Mouse (Mus musculus): Measurements from ENCODE around the gene Hs3st5. TPM values are rescaled to one million over a fixed set of nuclear protein-coding genes. Genes with fewer than 3 reads are reported as not detected.
"Not testable (repeated sequence)": the region's sequence is repeated elsewhere in the genome, so short reads cannot be mapped to it uniquely, and the experiment has no call there.

The Hs3st5 gene
- total RNA-seq, 4 experiments from 2014 or later = 1.8 to 6.0 (median 5.1) TPM

DNA sequence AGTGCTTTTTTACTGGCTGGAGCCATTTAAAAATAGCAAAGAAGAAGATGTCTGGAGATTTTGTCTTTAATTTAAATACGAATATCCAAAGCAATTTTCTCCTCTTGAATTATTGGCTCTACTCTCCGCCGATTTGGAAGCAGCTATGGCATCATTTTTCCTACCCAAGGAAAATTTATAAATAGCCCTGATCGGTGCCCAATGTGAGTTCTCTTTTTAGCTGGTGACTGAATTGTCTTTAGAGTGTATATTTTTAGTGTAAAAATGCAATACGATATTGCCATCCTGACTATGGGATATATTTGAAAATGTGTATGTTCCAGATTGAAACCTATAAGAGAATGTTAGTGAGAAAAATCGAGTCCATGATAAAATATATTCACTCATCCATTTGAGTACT lies 51.1 kb downstream of the Hs3st5 start:
- no peak for DNase-seq (ENCODE audit: low spot score)

DNA sequence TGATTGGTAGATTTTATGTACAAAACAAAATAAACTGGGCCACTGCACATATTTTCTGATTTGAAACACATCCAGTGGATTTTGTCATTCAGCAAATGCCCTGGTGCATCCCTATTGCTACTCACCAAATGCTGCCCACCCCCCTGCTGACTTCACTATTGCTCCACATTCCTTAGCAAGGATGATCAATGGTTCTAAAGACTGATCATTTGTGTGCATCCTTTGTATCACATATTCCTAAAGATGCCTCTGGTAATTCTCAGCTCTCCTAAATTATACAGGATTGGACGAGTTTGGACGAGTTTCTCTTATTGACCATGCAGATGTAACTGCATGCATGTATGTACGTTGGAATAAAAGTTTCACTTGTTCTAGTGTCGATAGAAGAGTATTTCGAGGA lies 52.1 kb downstream of the Hs3st5 start:
- no peak for DNase-seq (ENCODE audit: low spot score)

DNA sequence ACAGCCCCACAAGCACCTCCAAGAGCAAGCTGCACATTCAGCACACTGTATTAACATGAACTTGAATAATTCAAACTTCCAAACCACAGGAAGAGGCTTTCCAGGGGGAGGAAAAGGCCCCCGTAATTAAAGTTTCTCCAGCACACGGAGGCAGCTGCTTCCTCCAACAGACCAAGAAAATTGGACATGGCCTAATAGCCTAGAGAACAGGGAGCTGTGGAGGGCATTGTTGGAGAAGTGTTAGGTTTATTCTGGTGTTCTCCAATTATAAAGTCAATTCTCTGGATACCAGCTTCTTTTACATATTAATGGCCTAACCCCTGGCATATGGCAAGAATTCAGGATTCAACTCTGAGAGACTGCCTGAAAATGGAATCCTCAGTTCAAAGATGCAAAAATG lies 60.6 kb downstream of the Hs3st5 start:
- DNase-seq (ENCODE audit: low spot score) = no peak

DNA sequence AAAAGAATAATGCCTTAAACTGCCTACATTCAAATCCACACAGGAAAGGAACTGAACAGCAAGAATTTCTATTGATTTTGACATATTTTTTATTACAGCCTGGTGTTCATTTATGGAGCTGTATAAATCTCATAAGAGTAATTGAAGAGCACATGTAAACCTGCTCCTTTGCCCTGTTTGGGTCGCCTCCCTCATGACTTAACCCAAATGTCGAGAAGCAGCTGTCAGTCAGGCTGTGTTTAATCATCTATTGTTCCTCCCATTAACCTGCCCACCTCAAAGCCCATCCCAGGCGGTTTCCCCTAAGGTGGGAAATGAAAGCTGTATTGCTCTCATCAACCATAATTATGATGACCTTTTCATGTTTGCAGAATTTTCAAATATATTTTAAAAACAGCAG lies 65.9 kb downstream of the Hs3st5 start:
- no peak for DNase-seq (ENCODE audit: low spot score)

DNA sequence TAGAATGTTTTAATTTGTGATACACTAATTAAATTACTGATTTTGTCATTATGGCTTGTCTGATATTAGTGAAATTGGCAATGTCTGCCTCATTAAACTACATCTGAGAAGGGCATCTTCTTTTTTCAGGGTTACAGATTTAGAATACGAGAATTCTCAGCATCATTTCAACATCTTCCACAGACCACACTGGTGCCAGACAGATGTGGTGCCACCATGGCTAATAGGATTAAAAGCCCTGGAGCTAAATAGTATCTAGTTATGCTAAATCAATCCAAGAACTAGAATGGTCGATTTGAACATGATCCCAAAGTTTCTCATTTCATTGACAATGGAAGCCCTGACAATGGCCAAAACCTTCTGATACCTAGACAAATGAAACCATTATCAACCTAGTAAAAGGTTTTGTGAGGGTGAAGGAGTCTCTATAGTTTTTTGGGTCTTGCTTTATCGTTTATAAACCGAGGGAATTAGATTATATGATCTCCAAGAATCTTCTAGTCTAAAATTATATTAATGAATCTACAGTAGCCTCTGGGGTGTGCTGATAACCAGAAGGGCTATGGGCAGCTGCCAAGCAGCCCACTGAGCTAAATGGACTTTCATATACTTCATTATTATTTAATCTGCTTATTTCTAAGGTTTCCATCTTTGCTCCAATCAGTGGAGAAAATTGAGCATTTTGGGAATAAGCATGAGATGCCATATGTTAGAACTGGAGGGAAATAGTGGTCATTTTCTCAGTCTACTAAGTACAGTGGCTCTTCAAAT lies 71.9 kb downstream of the Hs3st5 start:
- no peak for DNase-seq (ENCODE audit: low spot score)

DNA sequence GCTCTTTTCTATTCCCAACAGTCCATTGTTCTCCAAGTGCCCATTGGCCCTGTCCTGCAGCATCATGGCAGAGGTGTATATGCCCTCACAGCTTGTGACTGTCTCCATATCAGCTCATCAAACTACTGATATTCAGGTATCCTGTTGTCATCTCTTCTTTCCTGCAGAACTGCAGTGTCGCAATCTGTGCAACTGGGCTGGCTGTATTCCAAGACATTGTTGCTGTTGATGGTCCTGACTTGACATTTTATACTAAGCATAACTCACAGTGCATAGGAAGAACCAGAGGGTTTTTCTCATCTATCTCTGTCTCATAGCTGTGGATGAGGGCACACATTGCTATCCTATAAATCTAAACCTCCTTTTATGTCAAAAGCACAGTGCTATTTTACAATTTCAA lies 103.8 kb downstream of the Hs3st5 start:
- no peak for DNase-seq (ENCODE audit: low spot score)

DNA sequence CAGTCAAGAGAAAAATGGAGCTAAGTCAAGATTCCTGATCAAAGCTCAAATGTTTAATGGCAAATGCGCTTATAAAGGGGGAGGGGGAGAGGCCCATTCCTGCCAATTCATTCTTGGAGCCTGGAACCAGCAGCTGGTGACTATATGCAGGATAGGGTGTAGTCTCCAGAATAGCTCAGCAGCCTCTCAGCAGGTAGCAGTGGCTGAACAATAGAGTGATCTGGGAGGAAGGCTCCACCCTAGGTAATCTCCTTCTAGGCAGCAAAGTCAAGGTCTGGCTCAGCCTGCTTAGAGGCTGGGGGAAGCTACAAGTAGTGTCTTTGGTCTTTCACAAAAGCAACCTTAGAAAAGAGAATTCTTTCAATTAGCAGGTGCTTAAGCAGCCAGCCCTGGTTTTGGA lies 104.8 kb downstream of the Hs3st5 start:
- not testable (repeated sequence) for DNase-seq (ENCODE audit: low spot score)

DNA sequence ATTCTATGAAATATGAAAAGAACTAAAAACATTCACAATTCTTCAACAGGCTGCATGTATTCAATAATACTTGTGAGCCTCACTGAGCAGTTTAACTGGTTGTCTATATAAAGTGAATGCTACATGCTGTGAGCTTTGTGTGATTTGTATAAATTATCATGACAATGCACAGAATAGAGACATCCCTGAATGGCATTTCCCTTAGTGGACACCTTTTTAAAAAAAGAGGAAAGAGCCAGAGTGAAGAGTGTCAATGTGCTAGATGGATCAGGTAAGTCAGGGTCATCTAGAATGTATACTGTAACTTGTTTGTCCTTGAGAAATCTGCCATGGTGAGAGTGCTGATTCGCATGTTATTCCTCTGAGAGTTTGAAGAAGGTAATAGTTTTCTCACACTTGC lies 116.4 kb downstream of the Hs3st5 start:
- no peak for DNase-seq (ENCODE audit: low spot score)

DNA sequence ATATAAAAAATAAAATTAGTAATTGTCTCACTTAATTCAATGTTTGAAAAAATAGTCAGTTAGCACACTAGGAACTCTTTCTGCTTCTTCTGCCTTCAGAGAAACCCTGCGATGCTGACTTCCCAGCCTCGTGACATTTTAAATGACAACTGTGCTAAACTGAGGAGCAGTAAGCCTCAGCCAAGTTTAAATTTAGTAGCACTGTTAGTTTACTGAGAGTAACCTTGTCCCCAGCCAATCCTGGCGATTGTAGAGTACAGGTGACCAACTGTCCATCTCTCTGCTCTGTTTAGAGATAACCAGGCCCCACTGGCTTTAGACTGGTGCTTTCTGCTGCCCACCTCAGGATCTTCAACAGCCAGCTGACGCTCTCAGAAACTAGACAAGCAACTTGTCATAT lies 121.3 kb downstream of the Hs3st5 start:
- peak; percentile 46 for DNase-seq (ENCODE audit: low spot score)

DNA sequence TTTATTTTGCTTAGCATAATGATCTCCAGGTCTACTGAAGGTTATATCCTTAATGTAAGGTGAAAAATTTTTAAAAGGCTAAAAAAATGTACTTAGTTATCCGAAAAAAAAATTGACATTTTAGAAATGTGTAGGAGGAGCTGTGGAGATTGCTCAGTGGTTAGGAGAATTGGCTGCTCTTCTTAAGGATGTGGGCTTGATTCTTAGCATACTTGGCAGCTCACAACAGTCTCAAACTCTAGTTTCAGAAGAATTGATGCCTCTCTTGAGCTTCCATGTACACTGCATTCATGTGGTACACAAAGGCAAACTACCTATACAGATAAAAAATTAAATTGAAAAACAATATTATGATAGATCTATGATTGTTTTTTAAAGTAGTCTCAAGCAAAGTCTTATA lies 125.1 kb downstream of the Hs3st5 start:
- DNase-seq (ENCODE audit: low spot score) = no peak

DNA sequence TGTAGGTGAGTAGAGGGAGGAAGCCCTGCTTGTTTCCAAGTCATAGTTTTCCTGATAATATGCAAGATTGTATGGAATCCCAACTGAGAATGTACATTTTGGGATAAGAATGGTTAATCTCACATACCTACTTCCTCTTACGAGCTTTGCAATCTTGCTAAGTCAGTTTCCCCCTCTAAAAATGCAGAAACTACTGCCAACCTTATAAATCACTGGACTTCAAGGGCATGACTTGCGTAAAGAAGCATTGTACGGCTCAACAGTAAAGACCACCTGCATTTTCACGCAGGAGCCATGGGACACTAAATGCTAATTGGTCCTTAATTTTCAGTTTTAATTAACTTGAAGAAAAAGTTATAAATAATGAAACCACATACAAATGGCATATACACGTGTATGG lies 144.0 kb downstream of the Hs3st5 start:
- DNase-seq (ENCODE audit: low spot score) = no peak

DNA sequence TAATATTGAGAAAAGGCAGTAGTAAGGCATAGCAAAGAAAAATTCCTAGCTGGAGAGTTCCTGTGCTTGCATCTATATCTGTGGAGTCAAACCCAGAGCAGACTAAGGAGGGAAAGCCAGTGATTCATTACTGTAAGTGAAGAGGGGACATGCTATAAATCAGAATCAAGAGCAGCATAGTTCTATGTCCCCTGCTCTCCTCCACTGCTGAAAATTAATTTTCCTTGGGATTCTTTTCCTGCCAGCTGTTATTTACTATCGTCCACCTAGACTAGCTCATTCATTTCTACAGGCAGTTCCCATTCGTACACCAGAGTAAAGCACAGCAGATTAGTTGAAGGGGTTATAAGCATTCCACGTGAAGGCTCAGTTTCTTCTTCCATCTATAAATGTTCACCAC lies 207.4 kb downstream of the Hs3st5 start:
- DNase-seq (ENCODE audit: low spot score) = no peak

DNA sequence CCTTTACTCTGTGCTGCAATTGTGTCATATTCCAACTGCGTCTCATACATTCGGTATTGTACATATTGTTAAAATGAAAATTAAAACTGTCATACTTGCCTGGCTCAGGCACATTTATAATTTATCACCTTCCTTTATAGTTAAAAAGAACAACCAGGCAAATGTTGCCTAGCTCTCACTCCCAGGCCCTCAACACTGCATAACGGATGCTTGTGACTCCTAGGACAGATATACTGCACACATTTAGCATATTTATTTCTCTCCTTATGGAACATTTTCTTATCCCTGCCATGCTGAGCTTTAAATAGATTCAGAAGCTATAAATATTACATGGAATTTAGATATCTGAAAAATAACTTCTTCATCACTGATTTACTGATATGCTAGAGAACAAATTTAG lies 219.6 kb downstream of the Hs3st5 start:
- DNase-seq (ENCODE audit: low spot score) = no peak

DNA sequence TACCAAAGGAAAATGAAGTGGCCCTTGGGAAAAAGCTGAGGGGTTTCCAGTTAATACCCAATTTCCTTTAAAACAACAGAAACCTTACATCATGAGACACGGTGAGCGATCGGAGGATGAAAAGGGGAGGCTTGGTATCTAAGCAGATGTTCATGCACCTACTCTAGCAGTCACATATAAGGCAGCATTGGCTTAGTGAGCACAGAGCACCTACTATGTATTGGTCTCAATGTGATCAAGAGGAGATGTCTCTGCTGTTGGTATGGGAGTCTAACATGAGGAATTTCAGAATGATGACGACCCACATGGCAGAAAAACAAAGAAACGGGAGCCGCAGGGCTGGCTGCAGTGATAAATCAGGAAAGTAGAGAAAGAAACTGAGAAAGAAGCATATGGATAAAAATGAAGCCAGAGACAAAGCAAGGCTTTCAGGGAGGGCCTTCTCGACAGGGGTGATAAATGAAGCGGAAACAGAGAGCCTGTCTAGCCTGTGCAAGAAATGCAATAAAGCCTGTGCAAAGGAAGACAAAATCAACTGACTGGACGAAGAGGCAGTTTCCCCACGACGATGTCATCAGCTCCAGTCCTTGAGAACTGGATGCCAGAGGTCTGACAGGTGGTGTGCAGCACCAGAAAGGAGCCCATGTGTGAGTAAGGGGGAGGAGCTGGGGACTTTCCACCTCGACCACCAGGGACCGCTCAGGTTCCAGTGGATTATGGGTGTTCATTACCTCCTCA lies 222.9 kb downstream of the Hs3st5 start:
- no peak for DNase-seq (ENCODE audit: low spot score)

DNA sequence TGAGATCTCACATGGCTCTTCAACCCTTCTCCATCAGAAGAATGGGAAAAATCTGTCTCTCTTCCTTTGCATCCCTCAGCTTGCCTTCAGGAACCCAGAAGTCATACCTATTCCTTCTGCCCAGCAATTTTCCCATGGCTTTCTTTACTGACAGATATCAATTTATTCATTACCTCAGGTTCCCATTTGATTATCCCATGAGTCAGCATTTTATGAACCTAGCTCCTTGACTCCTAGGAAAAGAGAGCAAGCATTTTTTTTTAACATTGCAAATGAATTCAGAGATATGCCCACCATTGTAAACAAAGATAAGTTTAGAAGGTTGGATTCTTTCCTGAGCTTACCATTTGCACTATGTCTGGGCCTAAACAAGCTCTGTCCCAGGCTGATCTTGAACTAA lies 232.8 kb downstream of the Hs3st5 start:
- DNase-seq (ENCODE audit: low spot score) = no peak

DNA sequence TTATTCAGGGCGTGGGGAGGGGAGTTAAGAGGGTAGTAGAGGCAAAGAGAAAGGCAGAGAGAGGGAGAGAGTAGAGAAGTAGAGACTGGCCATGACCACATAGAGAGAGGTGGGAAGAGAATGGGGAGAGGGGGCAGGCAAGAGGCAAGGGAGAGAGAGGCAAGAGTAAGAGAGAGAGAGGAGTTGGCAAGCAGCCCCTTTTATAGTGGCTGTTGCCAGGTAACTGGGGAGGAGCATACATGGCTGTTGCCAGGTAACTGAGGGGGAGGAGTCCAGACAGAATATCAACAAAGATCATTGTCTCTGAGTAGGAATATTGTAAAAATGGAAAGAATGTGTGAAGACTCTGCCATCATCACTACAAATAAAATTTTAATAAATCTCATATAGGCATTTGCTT lies 243.4 kb downstream of the Hs3st5 start:
- DNase-seq (ENCODE audit: low spot score) = no peak

DNA sequence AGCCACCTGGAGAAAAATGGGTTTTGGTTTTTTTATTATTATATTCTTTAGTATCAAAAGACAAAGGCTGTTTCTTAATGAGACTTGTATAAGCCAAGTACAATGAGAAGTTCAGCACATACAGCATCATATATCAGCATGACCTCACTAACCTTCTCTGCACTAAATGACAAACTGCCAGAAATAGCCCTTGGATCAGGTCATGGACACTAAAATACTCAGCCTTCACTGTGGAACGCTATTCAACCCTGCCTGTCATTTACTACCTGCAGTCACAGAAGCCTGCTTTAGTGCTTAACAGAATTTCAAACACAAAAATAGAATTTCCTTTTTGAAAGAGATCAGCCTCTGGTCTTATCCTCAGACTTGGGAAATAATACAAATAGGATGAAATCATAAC lies 247.9 kb downstream of the Hs3st5 start:
- peak; percentile 35 for DNase-seq (ENCODE audit: low spot score)

DNA sequence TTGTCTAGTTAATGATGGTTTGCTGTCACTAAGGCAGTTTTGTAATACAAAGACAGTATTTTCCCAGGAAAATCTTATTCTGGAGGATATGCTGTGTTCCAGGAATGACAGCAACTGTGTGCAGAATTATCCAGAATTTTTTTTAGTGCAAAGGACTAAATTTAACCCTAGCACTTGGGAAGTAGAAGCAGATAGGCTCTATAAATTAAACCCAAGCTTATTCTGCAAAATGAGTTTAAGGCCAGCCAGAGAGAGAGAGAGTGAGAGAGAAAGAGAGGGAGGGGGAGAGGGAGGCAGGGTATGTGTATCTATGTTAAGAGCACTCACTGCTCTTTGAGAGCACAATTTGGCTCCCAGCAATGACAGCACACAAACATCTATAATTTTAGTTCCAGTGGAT lies 267.0 kb downstream of the Hs3st5 start:
- no peak for DNase-seq (ENCODE audit: low spot score)

DNA sequence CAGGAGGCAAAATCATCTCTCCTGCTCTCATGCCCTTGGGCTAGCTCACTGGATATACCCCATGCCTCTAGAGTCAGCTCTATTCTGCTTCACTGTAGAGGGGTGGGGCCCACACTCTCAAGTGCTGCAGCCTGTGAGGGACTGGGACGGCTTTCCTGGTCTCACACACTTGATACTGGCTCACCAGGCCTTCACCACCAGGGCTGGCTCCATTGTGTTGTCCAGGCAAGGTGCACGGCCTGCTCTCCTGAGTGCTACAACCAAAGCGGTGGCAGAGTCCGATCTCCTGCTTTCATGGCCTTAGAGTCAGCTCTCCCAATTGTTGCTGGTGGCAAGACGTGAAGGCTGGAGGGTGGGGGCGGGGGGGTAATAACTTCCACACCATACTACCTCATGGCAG lies 268.3 kb downstream of the Hs3st5 start:
- no peak for DNase-seq (ENCODE audit: low spot score)

DNA sequence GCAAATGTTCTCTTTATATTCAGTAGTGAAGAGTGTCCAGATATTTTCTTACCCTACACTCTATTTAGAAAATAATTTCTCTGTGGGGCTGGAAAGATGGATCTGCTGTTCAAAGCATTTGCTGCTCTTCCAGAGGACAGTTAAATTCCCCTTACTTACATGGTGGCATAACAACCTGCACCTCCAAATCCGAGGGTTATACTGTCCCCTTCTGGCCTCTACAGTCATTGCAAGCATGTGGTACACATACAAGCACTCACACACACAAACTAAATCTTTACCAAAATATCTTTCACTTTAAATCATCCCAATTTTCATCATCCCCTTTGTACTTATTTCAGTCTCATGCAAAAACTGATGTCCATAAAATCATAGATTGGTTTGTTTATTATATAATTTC lies 275.0 kb downstream of the Hs3st5 start:
- no peak for DNase-seq (ENCODE audit: low spot score)

DNA sequence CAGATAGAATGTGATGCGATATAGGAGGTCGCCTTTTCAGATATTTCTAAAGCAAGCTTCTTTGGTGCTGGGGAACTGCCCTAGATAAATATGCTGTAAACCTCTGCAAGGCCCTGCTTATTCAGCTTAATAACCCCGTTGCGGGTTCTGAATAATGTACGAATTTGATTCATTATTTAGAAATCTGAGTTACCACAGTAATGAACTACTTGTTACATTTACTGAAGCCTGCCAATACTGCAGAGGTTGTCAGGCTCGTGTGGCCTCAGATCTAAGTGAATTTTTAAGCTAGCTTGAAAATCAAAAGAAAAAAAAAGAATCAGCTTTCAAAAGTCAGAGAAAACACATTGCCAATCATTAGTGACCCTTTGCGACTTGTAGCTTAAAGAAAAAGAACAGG lies 280.4 kb downstream of the Hs3st5 start:
- no peak for DNase-seq (ENCODE audit: low spot score)

DNA sequence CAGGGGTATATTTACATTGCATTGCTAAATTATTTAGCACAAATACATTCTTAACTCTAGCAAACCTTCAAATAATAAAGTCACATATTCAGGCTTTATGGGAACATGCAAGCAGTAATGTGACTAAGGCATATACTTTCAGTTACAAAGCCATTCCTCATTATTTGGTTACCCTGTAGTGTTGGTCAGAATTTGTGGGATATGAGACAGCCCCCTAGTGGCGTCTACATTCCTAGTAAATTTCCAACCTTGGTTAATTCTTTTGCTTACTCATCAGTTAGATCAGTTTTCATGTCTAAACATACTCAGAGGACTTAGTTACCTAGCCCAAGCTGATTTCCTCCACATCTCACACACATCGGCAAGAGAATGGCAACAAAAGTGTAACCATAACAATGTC lies 285.2 kb downstream of the Hs3st5 start:
- no peak for DNase-seq (ENCODE audit: low spot score)

DNA sequence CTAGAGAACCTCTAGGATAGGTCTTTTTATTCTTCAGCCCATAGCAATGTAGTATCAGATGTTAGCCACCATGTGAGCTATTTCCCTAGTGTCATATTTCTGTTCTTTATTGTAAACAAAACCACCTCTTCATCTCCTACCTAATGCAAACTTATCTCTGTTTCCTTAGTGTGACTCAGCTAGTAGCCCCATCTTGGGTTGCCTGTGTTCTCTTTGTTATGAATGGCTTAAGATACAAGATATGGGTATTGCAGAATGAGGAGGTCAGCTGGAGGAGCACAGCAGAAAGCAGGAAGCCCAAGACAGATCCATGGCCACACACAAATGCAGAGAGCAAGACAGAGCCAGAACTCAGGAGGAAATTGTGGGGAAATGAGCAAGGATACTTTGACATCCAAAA lies 288.7 kb downstream of the Hs3st5 start:
- DNase-seq (ENCODE audit: low spot score) = no peak

All from heart, adult 8-10 months (tissue).